Mouse (Mus musculus) testis, adult 2 months (tissue): ENCODE measurements around the gene Art5.

Source experiments
- CTCF ChIP-seq: fragments of 200-500 bp; IDR thresholded peaks from 2 replicates; pipeline ENCODE4 v1.5.1; 2012; ENCODE audit warnings: low read depth, mild to moderate bottlenecking, inconsistent platforms, low read length, moderate library complexity; ENCODE audit not compliant: control insufficient read depth, insufficient read depth, insufficient replicate concordance
- POLR2A ChIP-seq: fragments of 200-500 bp; IDR thresholded peaks from 2 replicates; pipeline ENCODE4 v1.6.1; 2012; ENCODE audit warnings: low read depth, mild to moderate bottlenecking, inconsistent platforms, low read length, moderate library complexity; ENCODE audit not compliant: control insufficient read depth

DNA sequence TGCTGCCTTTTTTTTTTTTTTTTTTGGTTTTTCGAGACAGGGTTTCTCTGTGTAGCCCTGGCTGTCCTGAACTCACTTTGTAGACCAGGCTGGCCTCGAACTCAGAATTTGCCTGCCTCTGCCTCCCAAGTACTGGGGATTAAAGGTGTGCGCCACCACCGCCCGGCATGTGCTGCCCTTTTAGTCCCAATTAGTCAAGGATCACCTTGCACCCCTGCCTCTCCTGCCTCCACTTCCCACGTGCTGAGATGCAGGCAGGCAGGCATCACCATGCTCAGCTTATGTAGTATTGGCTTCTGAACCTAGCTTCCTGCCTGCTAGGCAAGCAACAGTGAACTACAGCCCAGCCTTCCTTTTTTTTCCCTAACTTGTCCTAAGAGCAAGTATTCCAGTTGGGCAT, 8.1 kb upstream of the Art5 start:
- TF ChIP-seq CTCF: no peak
- TF ChIP-seq POLR2A: no peak
